Mouse (Mus musculus): ENCODE data around the gene Gm9195. TPM values are rescaled to one million over a fixed set of nuclear protein-coding genes. Genes with fewer than 3 reads are reported as not detected.

The Gm9195 gene
- polyA plus RNA-seq (2015; fragmentation: Nextera tagmentation; extraction: Ambion mirVana), result not detected in 2 replicates

DNA sequence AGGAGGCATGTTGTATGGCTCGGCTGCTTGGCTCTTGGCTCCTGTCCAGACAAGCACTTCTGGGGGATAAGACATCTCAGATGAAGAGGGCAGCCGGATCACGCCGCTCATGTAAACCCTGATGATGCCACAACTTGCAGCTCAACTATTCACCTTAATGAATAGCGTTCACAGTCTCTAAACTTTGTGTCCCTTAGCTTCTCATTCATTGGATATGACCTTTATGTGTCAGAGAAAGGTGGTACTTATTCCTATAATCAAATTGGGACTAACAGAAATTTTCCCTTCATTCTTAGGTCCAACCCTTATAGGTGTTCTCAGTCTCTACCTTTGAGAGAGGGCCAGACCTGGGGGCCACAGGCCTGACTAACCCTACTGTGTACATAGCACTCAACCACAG lies at the start of gene Gm9195:
TSS of gene Gm9195 (minus strand) at position 101 of the 400 bp plus-strand sequence.
- 78% methylated on average over 5 of the region's 5 CpGs for WGBS
- no peak within 1 kb of the TSS for H3K4me3 ChIP-seq
- no peak within 1 kb of the TSS for H3K27ac ChIP-seq
- H3K9ac ChIP-seq, result no peak within 1 kb of the TSS
- H3K9me3 ChIP-seq, result no peaks in the 10 kb centered on the region
- no peak within 1 kb of the TSS for H3K4me2 ChIP-seq
- no peak for ATAC-seq (replicated peaks)
- H3K27me3 ChIP-seq (replicated peaks), result no peaks in the 10 kb centered on the region
- H3K36me3 ChIP-seq (replicated peaks), result no peaks in the 10 kb centered on the region
- H3K4me1 ChIP-seq, result no peaks in the 10 kb centered on the region

DNA sequence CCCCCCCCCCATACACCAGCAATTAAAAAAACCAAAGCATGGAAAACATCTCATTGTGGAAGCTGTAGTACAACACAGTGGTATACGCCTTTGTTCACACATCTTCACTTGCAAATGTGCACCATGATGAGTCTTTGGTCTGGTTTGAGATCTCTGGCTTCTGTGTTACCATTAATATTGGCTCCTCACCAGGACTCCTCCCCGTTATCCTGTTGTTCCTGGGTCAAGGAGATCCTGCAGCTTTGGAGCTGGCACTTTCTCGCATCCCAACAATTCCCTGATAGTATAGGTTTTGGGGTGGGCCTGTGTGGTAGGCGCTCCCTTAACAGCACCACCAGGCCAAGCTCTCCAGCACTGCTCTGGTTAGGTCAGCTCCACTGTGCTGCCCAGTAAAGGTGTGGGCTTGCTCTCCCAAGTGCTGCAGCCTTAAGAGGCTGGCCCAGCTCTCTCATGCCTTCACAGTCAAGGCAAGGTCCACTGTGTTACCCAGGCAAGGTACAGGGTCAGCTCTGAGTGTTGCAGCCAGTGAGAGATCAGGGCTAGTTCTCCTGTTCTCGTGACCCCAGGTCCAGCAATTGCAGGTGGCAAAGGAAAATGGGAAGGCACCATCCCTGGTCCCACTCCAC lies 44.9 kb upstream of the Gm9195 start:
- Histone ChIP-seq H3K9ac (no peak overlapping the region), H3K4me3 (no peak overlapping the region), H3K27ac (no peak overlapping the region), H3K4me2 (no peak overlapping the region), H3K9me3 (no peaks in the 10 kb centered on the region), H3K4me1 (peaks cover 8% of the 10 kb centered on the region), H3K27me3 (replicated peaks) (no peaks in the 10 kb centered on the region; the same call in 1 of the 2 replicates), H3K36me3 (replicated peaks) (peaks cover 2% of the 10 kb centered on the region; the same call in 1 of the 2 replicates)
- WGBS, result 90% methylated on average over 5 of the region's 5 CpGs
- no peak for ATAC-seq (replicated peaks)

DNA sequence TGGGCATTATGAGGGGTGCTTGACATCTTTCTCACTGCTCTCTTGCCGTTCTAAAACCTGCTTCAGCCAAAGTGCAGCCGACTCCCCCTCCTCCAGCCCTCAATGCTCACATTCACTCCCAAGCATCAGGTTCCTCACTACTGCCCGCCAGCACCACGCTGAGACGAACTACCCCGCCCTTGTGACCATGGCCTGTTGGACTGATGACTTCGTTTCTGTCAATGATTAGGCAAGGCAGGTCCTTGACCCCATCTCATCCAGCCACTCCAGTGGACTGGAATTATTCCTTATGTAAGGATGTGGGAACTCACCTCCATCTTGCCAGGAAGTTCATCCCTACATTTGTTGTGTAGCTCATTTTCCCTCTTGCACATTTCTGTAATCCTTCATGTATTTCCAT lies 42.2 kb upstream of the Gm9195 start:
- peaks cover 2% of the 10 kb centered on the region; the same call in 1 of the 2 replicates for H3K27me3 ChIP-seq (replicated peaks)
- no peaks in the 10 kb centered on the region for H3K9me3 ChIP-seq
- H3K4me2 ChIP-seq, result no peak overlapping the region
- H3K4me3 ChIP-seq, result no peak overlapping the region
- no peak for ATAC-seq (replicated peaks)
- no peaks in the 10 kb centered on the region for H3K36me3 ChIP-seq (replicated peaks)
- no peak overlapping the region for H3K27ac ChIP-seq
- H3K4me1 ChIP-seq, result peaks cover 8% of the 10 kb centered on the region
- no peak overlapping the region for H3K9ac ChIP-seq
- WGBS, result 88% methylated on average over 7 of the region's 7 CpGs

DNA sequence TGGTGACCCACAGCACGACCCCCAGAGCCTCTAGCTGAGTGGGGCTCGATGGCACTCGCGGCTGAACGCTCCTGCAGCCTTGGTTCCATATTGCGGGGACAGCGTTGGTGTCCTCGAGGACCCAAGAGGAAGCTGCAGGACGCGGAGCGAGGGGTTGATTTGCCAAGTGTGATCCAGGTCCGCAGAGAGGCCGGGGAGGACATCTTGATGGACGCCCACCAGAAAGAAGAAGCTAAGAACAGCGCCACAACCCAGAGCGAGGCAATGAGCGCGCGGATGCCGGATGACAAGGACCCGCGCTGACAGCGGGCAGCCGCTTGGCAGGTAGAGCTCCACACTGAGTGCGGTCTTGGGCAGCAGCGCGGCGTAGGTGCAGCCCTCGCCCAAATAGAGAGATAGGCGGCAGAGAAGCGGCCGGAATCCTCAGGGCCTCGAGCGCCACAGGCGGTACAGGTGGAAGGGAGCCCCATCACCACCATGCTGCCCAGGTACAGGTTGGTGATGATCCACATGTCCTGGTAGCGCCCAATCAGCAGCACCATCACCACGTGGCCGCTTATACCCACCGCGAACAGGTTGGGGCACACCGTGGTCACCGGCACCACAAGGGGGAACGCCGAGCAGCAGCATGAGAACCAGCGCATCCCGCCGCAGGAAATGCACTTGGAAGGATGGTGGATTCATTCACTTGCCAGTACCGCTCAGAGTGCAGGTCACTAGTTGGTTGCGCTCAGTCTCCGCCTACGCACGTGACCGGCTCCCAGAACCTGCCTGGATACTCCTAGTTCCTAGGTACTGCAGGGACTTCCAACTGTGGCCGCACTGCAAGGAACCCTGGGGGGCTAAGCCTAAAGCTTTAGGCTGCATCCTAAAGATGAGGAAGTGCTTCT lies 40.6 kb upstream of the Gm9195 start:
- Histone ChIP-seq H3K9ac (peak overlapping the region; percentile 53), H3K9me3 (no peaks in the 10 kb centered on the region), H3K27me3 (replicated peaks) (peaks cover 2% of the 10 kb centered on the region; the same call in 1 of the 2 replicates), H3K4me3 (peak overlapping the region; percentile 51), H3K27ac (peak overlapping the region; percentile 35), H3K4me1 (peaks cover 8% of the 10 kb centered on the region), H3K36me3 (replicated peaks) (no peaks in the 10 kb centered on the region), H3K4me2 (peak overlapping the region; percentile 92)
- ATAC-seq (replicated peaks), result peak; percentile 95
- WGBS, result 1% methylated on average over 54 of the region's 54 CpGs

DNA sequence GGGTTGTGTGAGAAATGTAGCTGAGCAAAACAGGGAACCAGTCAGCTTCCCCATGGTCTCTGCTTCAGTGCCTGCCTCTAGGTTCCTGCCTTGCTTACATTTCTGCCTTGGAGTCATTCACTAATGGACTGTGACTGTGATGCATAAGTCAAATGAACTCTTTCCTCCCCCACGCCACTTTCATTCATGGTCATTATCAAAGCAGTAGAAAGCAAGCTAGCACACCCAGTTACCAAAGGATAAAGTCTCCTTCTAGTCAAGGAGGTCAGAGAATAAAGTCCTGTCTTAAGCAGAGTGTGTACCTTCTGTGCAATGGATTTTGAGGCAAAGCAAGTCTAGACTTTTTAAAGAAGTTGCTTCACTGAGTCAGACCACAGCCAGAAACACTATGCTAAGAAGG lies 35.5 kb upstream of the Gm9195 start:
- no peak for ATAC-seq (replicated peaks)
- Histone ChIP-seq H3K4me3 (no peak overlapping the region), H3K9me3 (no peaks in the 10 kb centered on the region), H3K4me2 (no peak overlapping the region), H3K27me3 (replicated peaks) (peaks cover 2% of the 10 kb centered on the region; the same call in 1 of the 2 replicates), H3K36me3 (replicated peaks) (no peaks in the 10 kb centered on the region), H3K4me1 (peaks cover 6% of the 10 kb centered on the region), H3K9ac (no peak overlapping the region), H3K27ac (no peak overlapping the region)
- WGBS, result 74% methylated on average over 1 of the region's 1 CpGs

DNA sequence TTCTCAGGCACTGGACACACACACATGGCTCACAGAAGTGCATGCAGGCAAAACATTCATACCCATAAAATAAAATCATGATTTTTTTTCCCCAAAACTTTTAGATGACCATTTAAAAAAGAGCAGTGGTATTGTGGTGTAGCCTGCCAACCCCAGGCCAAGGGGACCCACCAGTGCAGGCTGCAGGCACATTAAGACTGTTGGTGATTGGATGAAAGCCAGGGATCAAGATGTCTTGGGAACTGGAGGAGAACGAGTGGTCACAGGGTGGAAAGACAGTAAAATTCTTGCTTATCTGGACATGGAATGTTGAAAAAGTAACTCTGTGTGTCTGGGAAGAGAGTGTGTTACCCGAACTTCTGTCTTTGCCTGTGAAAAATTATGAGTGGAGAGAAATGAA lies 27.9 kb upstream of the Gm9195 start:
- H3K27me3 ChIP-seq (replicated peaks), result no peaks in the 10 kb centered on the region
- H3K4me3 ChIP-seq, result no peak overlapping the region
- H3K9ac ChIP-seq, result no peak overlapping the region
- H3K27ac ChIP-seq, result no peak overlapping the region
- WGBS, result 68% methylated on average over 2 of the region's 2 CpGs
- ATAC-seq (replicated peaks), result no peak
- no peaks in the 10 kb centered on the region for H3K36me3 ChIP-seq (replicated peaks)
- no peaks in the 10 kb centered on the region for H3K9me3 ChIP-seq
- no peak overlapping the region for H3K4me2 ChIP-seq
- H3K4me1 ChIP-seq, result no peaks in the 10 kb centered on the region

DNA sequence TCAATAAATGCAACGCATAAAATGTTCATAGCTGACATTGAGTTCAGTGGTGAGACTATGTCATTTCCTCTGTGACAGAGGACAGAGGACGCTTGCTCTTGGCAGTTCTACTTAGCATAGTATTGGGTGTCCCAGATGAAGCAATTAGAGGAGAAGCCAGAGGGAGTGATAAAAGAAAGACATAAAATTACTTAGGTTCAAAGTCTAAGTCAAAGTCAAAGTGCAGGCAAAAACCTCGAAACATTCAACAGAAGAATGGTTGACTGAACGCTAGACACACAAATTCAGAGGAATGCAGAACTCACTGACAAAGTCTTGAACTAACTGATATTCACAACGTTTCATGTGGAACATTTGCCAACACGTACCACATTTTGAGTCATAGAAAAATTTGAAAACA lies 27.1 kb upstream of the Gm9195 start:
- WGBS, result 83% methylated on average over 6 of the region's 6 CpGs

DNA sequence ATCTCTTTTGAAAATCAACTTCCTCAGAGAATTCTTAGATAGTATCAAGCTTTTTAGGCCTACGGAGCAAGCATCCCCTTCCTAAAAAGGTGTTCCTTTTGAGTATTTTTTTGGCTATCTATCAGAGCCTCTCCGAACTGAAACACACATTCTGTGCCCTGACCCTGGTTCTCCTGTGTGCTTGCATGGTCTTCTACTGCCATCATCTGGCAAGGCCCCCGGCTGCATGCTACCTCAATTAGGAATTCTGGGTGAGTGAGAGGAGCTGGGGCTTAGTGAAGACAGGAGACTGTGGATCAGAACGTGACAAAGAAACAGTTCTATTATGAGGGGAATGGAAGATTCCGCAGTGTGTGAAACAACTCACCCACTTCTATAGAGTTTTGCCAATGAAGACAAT lies 24.7 kb upstream of the Gm9195 start:
- no peak overlapping the region for H3K4me3 ChIP-seq
- H3K27ac ChIP-seq, result no peak overlapping the region
- H3K36me3 ChIP-seq (replicated peaks), result no peaks in the 10 kb centered on the region
- no peaks in the 10 kb centered on the region for H3K4me1 ChIP-seq
- H3K4me2 ChIP-seq, result no peak overlapping the region
- ATAC-seq (replicated peaks), result no peak; the same call in 1 of the 2 replicates
- WGBS, result 21% methylated on average over 5 of the region's 5 CpGs
- no peaks in the 10 kb centered on the region for H3K27me3 ChIP-seq (replicated peaks)
- no peak overlapping the region for H3K9ac ChIP-seq
- no peaks in the 10 kb centered on the region for H3K9me3 ChIP-seq

More for the DNA sequence above, 27.1 kb upstream of the Gm9195 start:
- no peak overlapping the region for H3K4me2 ChIP-seq
- H3K9me3 ChIP-seq, result no peaks in the 10 kb centered on the region
- H3K9ac ChIP-seq, result no peak overlapping the region
- no peaks in the 10 kb centered on the region for H3K36me3 ChIP-seq (replicated peaks)
- no peak overlapping the region for H3K27ac ChIP-seq
- H3K27me3 ChIP-seq (replicated peaks), result no peaks in the 10 kb centered on the region
- ATAC-seq (replicated peaks), result no peak
- no peak overlapping the region for H3K4me3 ChIP-seq
- H3K4me1 ChIP-seq, result no peaks in the 10 kb centered on the region

DNA sequence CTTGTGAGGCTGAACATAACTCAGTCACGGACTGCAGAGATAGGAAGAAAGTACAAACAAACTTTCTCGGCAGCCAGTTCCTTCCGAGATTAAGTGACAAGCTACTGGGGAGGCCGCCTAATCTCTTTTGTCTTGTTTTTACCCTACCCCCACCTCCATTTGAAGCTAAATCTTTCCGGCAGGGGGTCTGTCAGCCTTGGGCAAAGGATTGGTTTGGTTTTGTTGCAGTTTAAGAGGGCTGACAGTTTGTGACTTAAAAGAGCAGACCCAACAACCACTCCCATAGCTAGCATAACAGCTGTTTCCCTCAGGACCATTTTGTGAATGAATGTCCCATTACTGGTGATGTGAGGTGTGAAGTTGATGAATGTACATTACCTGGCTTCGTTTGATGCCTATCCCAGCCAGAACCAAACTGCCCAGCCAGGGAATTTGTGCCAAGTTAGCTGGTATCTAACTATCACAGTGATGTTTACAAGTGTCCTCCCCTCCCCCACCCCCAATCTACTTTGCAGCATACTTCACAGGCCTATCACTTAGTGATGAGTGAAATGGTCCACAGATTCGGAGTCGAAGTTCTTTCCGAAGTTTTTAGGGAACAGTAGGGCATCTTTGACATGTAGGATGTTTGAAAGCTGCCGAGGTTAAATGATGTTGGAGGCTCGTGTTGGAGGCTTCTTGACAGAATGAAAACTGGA lies 15.2 kb upstream of the Gm9195 start:
- Histone ChIP-seq H3K9ac (no peak overlapping the region), H3K4me3 (peak overlapping the region; percentile 24), H3K4me2 (peak overlapping the region; percentile 52), H3K9me3 (no peaks in the 10 kb centered on the region), H3K36me3 (replicated peaks) (no peaks in the 10 kb centered on the region), H3K4me1 (peaks cover 5% of the 10 kb centered on the region), H3K27me3 (replicated peaks) (no peaks in the 10 kb centered on the region), H3K27ac (no peak overlapping the region)
- no peak for ATAC-seq (replicated peaks)
- 13% methylated on average over 11 of the region's 11 CpGs for WGBS

DNA sequence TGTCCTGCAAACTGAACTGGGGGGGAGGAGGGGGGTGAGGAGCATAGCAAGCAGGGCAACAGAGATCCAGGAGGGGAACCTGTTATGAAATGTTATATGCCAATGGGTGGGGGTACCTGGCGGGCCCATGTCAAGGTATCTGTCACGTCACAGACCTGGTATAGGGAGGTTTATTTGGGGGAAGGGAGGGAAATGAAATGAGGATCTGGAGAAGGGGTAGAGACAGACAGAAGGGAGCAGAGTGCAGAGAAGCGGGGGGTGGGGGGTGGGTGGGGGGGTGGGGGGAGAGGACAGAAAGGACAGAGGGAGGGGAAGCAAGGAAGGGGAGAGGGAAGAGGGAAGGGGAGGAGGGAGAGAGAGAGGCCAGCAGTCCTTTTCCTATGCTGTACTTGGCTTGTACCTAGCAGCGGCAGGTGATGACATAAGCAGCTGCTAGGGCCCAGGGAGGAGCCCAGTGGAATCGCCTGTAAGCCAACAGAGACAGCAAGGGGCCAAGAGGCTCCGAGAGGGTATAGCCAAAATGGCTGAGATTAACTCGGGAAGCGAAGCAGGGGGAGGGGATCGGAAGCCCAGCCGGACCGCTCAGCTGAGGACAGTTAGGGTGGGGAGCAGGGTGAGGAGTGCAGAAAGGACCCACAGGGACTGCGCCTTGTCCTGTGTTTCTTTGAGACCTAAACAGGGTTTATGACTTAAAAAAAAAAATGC lies 14.5 kb upstream of the Gm9195 start:
- Histone ChIP-seq H3K9me3 (no peaks in the 10 kb centered on the region), H3K4me1 (peaks cover 5% of the 10 kb centered on the region), H3K27ac (no peak overlapping the region), H3K4me3 (peak overlapping the region; percentile 24), H3K27me3 (replicated peaks) (no peaks in the 10 kb centered on the region), H3K9ac (peak overlapping the region; percentile 16; the same call in 1 of the 2 replicates), H3K4me2 (peak overlapping the region; percentile 52), H3K36me3 (replicated peaks) (no peaks in the 10 kb centered on the region)
- 8% methylated on average over 12 of the region's 12 CpGs for WGBS
- peak; percentile 39; the same call in 1 of the 2 replicates for ATAC-seq (replicated peaks)

DNA sequence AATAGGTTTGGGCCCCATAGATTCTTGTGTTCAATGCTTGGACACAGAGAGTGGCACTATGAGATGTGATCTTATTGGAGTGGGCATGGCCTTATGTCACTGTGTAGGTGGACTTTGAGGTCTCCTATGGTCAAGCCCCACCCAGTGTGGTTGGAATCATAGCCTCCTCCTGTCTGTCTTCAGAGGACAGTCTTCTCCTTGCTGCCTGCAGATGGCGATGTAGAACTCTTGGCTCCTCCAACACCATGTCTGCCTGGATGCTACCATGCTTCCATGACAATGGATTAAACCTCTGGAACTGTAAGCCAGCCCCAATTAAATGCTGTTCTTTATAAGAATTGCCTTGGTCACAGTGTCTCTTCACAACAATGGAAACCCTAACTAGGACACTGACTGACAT lies 13.3 kb upstream of the Gm9195 start:
- WGBS, result 83% methylated on average over 1 of the region's 1 CpGs
- Histone ChIP-seq H3K9ac (no peak overlapping the region), H3K36me3 (replicated peaks) (no peaks in the 10 kb centered on the region)

More for the DNA sequence above, 13.3 kb upstream of the Gm9195 start:
- Histone ChIP-seq H3K4me3 (no peak overlapping the region), H3K27me3 (replicated peaks) (no peaks in the 10 kb centered on the region), H3K4me2 (no peak overlapping the region), H3K27ac (no peak overlapping the region), H3K9me3 (no peaks in the 10 kb centered on the region), H3K4me1 (peaks cover 5% of the 10 kb centered on the region)
- ATAC-seq (replicated peaks), result no peak
